Mouse (Mus musculus) A20 (cell line): Measurements from ENCODE around the gene Adprm.
A peak's percentile ranks its signal among the peaks of the same experiment; 100 is the strongest.
"Not testable (repeated sequence)": the region's sequence is repeated elsewhere in the genome, so short reads cannot be mapped to it uniquely, and the experiment has no call there.

Experiments
- DNase-seq: peaks from one replicate; pipeline ENCODE4 v3.0.0-alpha.2; 2011; ENCODE audit warnings: low read depth, low spot score

The Adprm gene

GRCm38 (mm10) chr11:67023802-67024340, 28.5 kb downstream of the Adprm start:
- DNase-seq: no peak

DNA sequence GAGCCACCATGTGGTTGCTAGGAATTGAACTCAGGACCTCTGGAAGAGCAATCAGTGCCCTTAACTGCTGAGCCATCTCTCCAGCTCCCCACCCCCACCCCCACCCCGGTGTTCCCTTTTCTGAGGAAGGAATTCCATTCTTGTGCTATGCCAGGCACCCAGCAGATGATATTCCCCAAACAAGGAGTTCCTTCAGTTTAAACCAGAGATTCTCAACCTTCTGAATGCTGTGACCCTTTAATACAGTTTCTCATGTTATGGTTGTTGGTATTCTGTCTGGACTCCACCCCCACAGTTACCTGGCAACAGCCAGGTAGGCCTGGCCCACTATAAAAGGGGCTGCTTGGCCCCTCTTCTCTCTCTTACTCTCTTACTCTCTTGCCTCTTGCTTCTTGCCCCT, 29.2 kb downstream of the Adprm start:
- not testable (repeated sequence) for DNase-seq

DNA sequence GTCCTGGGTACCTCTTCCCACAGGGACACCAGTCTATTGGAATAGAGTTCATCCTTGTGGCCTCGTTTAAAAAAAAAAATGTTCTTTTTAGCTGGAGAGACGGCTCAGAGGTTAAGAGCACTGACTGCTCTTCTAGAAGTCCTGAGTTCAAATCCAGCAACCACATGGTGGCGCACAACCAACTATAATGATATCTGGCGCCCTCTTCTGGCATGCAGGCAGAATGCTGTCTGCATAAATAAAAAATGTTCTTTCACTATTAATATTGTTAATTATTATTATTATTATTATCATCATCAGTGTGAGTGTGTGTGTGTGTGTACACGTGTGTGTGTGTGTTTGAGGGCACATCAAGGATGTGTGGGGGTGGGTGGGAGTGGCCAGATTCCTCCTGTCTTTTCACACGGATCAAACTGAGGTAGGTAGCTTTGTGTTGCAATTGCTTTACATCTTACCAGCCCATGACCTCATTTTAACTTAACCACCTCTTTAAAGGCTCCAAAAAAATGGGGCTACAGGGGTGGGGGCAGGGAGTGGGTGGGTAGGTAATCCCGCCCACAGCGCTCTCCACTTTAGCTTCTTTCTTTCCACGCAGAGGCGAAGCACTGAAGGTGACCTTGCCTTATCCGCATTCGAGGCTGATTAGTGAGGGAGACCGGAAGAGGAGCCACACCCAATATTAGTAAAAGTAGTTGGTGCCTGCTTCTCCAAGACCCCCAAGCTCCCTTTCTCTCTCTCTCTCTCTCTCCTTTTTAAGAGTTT, 29.9 kb downstream of the Adprm start:
- peak; percentile 56 for DNase-seq

DNA sequence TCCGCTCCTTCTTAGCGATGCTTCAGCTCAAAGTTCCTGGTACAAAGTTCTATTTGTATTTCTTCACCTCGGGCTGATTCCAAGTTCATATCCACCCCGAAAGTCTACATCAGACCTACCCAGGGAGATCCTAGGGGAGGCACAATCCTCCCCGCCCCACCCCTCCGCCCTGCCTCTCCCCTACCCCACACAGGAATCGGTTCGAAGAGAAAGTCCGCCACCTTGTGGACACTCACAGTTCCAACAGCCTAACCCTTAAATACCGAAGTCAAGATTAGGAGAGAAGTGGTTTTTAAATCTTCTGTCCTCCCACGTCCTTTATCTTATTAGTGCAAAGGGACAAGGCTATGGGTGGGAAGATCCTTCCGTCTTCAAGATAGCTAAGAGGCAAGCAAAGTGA, 31.4 kb downstream of the Adprm start:
- DNase-seq: peak; percentile 60

- no peak for DNase-seq
Measured at GRCm38 (mm10) chr11:67019711-67020475, 32.5 kb downstream of the Adprm start.

GRCm38 (mm10) chr11:67017801-67018591, 34.4 kb downstream of the Adprm start:
- peak; percentile 41 for DNase-seq

GRCm38 (mm10) chr11:67011635-67012034, 40.8 kb downstream of the Adprm start:
- no peak for DNase-seq

DNA sequence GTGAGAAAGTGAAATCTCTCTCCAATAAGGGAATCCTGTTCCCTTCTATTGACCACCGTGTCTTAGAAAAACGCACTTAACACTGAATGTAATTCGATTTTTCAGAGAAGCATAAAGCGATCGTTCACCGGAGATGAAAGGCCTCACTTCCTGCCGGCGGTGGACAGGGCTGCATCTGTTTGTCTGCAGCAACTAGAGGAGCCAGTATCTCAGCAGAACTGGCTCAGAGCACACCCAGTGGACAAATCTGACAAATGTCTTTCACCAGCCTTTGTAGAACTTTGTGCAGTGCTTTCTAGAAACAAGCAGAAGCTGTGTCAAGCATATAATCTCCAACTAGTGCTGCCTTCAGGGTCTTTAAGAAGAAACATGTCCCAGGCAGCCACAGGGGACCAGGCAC, 42.0 kb downstream of the Adprm start:
- peak; percentile 45 for DNase-seq

DNA sequence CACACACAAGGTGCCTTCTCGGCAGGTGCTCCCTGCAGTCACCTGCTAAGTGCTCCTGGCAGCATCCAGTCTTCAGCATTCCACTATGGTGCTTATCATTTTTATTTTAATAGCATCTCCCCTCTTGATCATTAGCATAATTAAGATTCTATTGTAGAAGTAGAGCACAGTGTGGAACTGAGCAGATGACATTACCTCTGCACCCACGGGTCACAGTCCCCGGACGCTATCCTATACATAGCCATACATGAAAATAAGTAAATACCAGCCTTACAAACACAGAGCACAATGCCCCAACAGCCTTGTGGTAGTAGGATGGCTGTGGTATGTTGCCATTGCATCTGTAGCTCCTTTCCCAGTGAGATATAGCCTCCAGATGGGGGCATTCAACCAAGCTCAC, 43.9 kb downstream of the Adprm start:
- no peak for DNase-seq

DNA sequence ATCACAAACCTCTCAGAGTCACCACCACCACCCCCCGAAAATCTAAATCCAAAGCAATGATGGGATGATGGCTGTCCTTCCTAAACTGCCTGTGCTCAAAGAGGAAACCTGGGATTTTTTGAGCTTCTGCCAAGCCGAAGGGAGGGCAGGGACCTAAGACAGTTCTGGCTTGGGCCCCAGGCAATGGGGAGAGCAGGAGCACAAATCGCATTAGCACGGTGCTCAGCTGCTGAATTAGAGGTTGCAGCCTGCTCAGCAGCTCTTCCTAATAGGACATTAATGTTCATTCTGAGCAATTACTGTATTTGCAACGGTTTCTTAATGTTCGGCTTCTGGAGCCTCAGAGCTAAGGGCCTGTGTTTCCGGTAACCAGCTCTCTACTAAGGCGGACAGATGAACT, 44.4 kb downstream of the Adprm start:
- DNase-seq: no peak

DNA sequence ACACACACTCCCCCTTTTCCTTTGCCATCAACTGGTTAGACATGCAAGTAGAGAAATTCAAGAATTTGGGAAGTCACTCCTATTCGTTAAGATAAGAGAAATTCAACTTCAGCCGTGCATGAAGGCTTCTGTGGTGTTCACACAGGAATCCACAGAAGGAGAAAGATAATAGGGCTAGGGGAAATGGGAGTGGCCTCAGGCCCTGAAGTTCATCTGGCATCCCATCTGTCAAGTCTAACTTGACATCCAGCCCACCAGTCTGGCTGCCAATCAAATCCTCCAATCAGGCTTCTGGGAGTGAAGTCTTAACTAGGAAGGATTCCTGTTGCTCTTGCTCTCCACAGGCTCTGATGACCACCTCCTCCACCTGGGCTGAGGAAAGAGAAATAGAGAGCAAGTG, 49.5 kb downstream of the Adprm start:
- no peak for DNase-seq

DNA sequence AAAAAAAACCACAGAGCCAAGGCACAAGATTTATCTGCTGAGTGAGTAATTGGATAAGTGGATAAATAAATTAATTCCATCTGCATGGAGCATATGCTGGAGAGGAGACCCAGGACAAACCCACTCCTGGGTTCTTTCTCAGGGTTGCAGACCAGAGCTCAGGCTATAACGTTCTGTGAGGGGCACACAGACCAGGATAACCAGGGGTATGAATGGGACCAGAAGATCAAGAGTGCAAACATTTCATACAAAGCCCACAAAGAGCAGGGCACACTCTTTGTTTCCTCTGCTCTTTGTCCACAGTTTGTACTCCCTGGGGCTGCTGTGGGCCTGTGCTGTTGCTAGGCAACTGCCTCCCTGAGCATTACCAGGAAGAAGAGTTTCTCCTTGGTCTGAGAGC, 50.7 kb downstream of the Adprm start:
- no peak for DNase-seq

DNA sequence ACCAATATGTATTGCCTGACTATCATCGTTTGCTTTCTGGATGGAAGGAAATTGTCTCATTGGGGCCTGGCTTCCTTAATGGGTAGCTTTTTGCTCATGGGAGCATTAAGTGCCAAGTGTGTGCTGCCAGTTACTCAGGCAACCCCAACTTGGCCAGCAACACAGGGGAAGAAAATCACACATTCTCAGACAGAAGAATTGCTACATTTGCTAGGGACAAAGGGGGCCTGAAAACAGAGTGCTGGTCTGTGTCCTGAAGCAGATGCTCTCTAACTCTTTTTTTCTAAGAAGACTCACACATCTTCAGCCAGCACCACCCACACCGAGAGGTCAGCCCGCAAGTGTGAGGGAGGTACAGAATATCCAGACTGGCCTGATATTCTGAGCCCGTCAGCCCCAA, 51.7 kb downstream of the Adprm start:
- no peak for DNase-seq

- DNase-seq: no peak
Measured at GRCm38 (mm10) chr11:66998467-66999403, 53.7 kb downstream of the Adprm start.

GRCm38 (mm10) chr11:66996446-66996845, 55.9 kb downstream of the Adprm start:
- no peak for DNase-seq

DNA sequence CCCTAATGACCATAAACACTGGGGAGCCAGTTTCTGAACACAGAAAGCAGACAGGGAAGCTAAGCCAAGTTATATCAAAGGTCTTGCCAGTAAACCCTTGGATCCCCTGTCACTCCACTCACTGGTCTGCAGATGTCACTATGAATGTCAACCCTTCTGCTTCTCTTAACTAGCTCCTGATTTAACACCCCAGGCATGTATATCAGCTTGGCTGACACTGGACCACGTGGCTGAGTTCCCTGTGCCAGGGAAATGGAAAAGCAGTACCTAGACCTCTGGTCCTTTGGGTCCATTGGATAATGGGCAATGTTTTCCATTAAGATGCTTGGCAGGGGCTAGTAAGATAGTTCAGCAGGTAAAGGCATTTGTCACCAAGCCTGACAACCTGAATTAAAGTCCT, 58.7 kb downstream of the Adprm start:
- DNase-seq: no peak

GRCm38 (mm10) chr11:66992150-66992549, 60.2 kb downstream of the Adprm start:
- no peak for DNase-seq
